Mouse (Mus musculus): ENCODE measurements around the gene Osbp. TPM values are rescaled to one million over a fixed set of nuclear protein-coding genes. Genes with fewer than 3 reads are reported as not detected.

Osbp gene
- total RNA-seq, 2 experiments from 2014 or later: 89.3 to 92.0 TPM

Small RNAs within 50 kb of the gene (microRNA-seq; reads per million reads assigned to microRNA genes)
- gene Mir6994: 1.1 reads per million

Other genes with a start within 250 kb of the Osbp start
- not detected for gene Gif, start 218.4 kb upstream of the Osbp start, total RNA-seq (2021)
- gene Mrpl16, start 195.6 kb upstream of the Osbp start, total RNA-seq (2021): 100 to 1,000 TPM; 103 to 108 TPM
- 1 to 10 TPM; 3.1 to 4.1 TPM for gene Stx3, start 146.5 kb upstream of the Osbp start, total RNA-seq (2021)
- gene Olfr1417, start 126.7 kb upstream of the Osbp start, total RNA-seq (2021): not detected
- not detected for gene Olfr1418, start 104.9 kb upstream of the Osbp start, total RNA-seq (2021)
- gene Olfr1419, start 90.8 kb upstream of the Osbp start, total RNA-seq (2021): not detected
- not detected for gene Olfr1420, start 79.4 kb upstream of the Osbp start, total RNA-seq (2021)
- 10 to 100 TPM; 25.1 to 25.7 TPM for gene Patl1, start 53.5 kb upstream of the Osbp start, total RNA-seq (2021)
- gene Olfr1423, start 75.4 kb downstream of the Osbp start, total RNA-seq (2021): not detected
- gene Olfr1424, start 96.7 kb downstream of the Osbp start, total RNA-seq (2021): not detected
- not detected for gene Olfr1425, start 111.8 kb downstream of the Osbp start, total RNA-seq (2021)
- gene Olfr1426, start 126.1 kb downstream of the Osbp start, total RNA-seq (2021): not detected
- not detected for gene Olfr1427, start 137.4 kb downstream of the Osbp start, total RNA-seq (2021)
- not detected for gene Olfr1428, start 150.0 kb downstream of the Osbp start, total RNA-seq (2021)
- not detected for gene Olfr76, start 157.3 kb downstream of the Osbp start, total RNA-seq (2021)
- not detected for gene Olfr1555-ps1, start 204.2 kb downstream of the Osbp start, total RNA-seq (2021)
- not detected for gene Olfr1431, start 234.7 kb downstream of the Osbp start, total RNA-seq (2021)